Mouse (Mus musculus) heart, postnatal 0 days (tissue): ENCODE results near the gene Cep97.

ENCODE experiments used
- CTCF ChIP-seq: IDR thresholded peaks from 2 replicates; pipeline ENCODE4 v1.5.1; 2016; ENCODE audit warnings: antibody characterized with exemption, control low read depth, low read depth
- EP300 ChIP-seq: IDR thresholded peaks from 2 replicates; pipeline ENCODE4 v1.6.1; 2016; ENCODE audit warnings: antibody characterized with exemption, low read depth

DNA sequence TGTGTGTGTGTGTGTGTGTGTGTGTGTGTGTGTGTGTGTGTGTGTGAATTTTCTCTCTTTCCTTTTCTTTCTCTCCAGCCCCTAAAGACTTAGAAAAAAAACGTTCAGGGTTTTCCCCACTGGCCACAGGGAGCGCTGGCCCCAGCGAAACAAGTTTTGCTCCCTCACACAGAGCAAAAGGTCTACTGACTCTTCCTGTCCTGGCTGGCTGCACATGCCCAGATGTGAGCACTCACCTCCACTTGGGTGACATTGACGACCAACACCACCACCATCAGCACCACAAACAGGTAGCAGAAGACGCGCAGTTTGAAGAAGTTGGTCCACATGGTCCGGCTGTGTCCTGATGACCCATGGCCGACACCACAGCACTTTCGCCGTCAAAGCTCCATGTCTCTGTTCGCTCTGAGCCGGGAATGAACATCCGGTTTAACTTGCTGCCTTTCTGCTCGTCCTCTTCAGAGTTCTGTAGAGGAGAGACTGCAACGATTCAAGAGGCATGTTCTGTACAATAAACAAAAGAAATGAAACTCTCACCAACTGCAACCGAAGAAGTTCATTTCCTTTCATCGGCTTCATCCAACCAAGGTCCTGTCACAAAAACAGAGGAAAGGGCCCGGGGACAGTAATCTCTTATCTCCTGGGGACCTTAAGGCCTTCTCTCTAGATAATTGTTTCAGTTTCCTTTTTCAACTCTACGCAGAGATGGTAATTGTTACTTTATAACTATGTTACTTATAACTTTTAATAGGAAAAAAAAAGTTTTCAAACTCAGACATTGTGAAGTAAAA, 44.1 kb downstream of the Cep97 start:
- TF ChIP-seq CTCF (no peak), EP300 (no peak)
